Mouse (Mus musculus) telencephalon, adult 2 months (tissue): ENCODE data around the gene Slc5a1.

Source experiments
- DNase-seq: peaks from one replicate; pipeline ENCODE4 v3.0.0-alpha.2; 2011; ENCODE audit warnings: low read depth, low spot score

The Slc5a1 gene

DNA sequence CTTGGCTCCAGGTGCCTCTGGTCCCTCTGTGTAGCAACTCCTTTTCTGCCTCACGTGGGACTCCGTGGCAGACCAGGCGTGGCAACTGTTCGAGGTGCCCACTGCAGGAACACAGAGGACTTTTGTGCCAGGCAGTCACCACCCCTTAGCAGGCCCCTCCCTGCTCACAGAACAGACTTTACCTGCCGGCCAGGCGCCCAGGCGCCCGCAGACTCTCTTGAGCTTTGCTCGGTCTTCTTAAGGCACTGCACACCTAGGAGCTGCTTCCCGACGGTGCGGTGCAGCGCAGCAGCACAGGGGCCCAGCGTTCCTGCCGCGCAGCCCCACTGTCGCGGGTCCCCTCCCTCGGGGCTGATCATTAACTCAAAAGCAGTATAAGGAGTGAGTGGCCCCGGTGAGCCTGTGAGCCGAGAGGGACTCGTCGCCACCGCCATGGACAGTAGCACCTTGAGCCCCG is at the start of gene Slc5a1:
Gene Slc5a1, plus strand, starts transcription at position 195 of the 457 bp plus-strand sequence.
- DNase-seq = no peak

DNA sequence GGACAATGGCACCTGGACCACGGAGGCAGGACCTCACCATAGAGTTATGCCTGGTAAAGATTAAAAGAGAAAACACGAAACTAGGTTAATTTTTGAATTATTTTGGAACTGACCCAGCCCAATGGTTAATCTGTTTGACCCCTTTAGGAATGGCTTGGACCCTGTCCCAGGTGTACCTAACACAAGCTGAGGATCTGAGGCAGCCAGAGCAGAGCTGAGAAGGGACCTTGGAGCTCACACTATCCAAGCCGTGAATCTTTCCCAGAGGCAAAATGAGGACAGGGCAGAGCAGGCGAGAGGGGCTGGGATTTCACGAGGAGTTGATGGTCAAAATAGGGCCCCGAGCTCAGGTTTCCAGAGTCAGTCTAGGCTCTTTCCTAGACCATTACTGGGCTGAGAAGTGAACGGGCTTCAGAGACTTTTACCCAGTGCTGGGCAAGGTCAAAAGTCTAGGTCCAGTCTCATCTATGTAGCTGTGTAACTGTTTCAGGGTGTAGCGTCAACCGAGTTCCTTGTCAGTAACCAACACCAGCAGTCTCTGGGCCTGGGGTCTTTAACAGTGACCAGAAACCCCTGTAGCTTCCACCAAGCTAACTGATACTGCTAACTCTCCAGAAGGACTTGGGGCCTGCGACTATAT is 47.8 kb upstream of the Slc5a1 start:
- no peak for DNase-seq

DNA sequence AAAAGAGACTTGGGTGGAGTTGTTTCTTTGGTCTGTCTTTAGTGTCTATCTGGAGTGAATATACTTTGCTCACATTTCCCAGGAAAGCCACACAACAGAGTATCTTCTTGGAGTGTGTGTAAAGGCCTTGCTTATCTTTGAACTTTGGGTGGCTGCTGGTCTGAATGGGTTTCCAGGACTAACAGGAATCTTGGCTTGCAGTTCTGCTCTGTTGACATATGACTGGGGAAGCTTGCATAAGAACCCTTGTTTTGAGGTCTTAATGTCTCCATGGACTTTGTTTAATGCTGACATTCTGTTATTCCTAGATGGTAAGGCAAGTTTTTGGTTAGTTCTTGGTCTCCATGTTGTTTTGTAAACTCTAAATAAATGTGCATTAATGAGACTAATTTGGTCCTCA is 33.9 kb upstream of the Slc5a1 start:
- DNase-seq = no peak

DNA sequence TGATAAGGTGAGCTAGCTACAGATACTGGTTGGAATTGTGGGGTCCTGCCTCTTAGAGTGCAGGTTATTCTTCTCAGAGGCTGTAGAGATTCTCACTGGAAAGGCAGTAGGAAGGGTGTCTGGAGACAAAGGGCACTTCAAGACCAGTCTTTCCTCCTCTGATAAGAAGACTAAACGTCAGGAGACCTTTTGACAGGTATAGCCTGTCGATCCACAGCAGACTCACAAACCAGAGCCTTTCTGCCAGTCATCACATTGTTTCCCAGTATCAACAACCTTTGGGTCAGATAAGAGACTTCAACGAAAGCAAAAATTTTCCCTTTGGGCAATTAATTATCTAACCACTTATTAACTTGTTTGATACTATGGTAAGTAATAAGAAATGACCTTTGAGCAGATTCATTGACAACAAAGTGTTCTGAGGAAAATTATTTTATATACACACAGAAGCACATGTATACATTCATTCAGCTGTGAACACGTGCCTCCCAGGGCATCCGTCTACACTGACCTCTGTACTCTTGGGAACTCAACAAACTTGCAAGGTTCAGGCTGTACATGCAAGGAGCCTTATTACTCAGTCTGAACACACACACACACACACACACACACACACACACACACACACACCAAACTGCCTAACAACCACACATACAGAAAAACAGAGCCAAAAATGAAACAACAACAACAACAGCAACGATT is 27.4 kb upstream of the Slc5a1 start:
- no peak for DNase-seq

DNA sequence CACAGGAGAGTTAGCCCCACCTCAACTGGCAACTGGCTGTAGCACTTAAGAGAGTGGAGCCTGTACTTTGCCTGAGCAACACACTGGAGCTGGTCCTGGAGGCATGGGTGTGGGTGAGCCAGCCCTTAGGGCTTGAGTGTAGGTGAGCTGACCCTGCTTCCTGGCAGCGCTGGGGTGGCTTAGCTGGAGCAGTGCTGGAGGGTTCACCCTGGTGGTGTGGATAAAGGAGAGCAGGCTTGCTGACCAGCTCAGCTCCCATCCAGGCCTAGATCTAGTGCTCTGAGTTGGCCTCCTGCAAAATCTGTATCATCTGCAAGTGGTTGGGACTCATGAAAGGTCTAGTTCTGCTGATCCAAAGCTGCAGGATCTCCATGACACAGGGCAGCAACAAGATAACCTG is 21.1 kb upstream of the Slc5a1 start:
- no peak for DNase-seq

DNA sequence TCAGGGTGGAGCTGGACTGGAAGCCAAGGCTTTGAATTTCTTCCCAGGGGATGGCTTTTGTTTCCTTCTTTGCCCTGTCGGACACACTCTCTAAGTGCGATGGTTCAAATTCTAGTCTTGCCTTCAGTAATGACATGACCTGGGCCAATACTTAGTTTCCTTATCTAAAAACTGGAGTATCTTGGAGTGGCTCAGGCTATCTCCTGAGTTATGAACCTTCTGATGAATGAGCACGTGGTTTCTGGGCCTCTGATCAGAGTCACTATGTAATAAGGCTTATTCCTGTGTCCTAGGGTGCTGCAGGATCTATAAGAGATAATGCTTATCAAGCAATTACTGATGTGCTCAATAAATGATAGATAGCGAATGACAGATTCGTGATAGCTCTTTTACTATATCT is 19.4 kb upstream of the Slc5a1 start:
- no peak for DNase-seq

DNA sequence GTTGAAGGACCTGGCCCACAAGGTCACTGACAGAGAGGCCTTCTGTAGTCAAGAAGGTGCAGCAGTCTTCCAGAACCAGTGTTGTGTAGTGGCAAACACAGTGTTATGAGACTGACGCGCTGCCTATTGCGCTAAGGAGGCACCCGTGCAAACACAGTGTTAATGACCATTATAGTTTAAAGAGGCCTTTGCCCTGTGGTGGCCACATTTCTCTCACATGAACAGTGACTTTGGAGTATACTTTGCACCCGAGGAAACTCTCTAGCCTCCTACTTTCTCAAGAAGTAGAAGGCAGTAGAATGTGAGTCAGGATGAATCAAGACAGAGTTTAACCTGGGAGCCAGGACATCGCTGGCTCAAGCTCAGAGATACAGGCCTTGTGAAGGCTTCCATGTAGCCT is 12.7 kb upstream of the Slc5a1 start:
- DNase-seq = no peak

DNA sequence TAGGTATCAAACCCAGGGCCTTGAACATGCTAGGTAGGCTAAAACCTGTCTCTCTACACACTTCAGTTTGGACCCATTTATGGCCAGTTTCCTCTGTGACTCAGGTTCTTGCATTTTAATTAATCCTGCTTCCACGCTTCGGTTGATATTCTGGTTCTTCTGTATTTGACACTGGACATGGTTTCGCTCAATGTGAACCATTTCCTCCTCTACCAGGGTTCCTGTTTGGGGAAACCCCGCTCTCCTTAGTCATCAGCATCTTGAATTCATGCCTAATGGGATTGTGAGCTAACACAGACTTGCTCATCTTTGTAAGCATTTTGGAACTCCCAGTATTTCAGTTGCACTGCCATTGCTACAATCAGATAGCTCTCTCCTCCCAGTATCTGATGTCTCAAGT is 8.7 kb upstream of the Slc5a1 start:
- no peak for DNase-seq

DNA sequence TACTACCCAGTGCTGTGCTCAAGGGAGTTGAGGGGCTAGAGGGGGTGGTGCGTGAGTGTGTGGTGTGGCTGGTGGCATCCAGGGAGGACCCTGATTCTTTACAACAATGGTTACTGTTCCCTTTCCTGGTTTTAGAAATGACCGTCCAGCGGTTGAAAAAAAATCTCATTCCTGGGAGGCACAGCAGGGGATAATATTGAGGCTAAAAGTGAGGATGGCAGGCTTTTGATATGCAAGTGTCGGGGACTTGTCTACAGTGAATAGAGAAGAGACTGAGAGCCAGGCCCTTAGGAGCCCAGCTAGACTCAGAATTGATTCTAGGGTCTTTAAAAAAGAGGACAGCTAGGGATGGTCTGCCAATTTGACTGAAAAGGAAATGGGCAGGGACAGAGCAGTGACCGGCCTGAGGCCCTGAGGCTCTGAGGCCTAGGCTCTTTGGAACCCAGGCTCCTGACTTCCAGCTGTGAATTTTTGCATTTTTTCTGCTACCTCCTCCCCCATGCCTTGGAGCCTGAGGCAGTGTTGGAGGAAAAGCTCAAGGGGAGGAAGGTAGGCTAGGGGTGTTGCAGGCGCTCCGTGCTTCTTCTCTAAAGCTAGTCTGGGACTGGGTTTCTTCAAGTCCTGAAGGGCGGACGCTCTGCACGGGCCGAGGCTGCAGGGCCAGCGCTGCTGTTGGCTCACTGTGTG is 1.5 kb upstream of the Slc5a1 start:
- DNase-seq = no peak

DNA sequence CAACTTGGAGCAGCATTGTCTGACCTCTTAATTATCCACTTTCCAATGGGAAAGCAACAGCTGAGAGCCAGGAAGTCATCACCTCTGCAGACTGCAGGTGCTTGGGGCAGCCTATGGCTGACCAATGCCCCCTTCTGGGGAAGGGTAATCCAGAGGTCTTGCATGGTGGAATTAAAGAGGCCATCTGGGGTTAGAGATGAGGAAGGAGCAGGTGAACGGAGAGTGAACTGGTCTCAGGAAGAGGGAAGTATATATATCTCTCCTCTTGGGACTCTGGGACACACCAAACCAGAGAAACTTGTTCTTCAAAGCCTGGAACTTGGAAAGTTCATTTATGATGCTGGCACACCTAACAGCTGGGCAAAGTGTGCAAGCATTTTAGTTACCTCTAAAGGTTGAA is 857 bp downstream of the Slc5a1 start:
- DNase-seq = no peak

DNA sequence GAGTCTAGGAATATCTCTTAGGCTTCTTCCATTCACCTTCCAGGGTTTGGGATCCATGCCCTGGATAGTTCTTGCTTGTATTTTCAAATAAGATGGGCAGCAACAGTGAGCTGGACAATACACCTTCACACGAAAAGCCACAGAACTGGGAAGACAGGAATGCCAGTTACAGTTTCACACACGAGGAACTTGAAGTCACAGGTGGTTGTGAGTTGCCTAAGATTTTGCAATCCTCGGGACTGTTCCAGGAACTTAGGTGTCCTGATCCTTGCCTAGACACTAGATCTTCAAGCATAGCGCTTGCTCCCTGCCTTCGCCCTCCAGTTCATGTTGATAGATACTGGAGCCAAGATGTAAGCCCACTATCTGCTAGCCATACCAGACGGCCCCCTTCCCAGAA is 1.6 kb downstream of the Slc5a1 start:
- DNase-seq = no peak

DNA sequence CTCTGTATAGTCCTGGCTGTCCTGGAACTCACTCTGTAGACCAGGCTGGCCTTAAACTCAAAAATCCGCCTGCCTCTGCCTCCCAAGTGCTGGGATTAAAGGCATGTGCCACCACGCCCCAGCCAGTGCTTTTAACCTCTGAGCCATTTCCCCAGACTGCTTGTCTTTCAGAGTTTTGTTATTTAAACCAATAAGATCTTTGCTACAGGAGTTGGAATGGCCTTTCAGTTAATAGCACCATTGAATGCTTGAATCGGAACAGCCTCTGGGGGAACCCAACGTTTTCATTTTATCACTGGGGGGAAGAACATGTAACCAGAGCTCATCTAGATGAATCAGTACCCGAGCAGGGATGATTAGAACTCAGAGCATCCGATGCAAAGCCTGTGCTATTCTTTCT is 3.0 kb downstream of the Slc5a1 start:
- no peak for DNase-seq

DNA sequence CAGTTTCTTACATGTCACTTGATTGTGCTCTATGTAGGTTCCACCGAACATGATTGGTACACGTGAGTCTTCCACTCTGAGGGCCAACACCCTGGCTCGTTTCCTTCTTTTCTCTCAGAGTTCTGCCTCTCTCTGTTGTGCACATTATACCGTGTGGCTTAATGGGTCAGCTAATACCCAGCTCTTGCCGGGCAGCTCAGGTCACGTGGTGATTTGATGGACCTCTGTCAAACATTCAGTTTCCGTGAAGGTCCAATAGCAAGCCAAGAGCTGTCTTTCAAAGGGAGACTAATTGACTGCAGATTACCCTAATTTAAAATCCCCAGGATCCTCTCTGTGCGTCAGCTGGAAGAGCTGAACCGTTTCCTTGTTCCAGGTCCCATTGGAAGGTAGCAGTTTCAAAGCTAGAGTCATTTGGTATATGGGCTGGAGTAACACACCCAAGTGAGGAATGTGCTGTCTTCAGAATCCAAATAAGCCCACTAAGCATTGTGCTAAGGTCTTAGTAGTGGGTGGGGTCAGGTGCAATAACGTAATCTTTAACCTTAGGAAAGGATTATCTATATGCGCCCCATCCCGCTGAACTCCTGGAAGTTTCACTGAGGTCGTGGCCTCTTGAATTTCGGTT is 3.9 kb downstream of the Slc5a1 start:
- DNase-seq = no peak

DNA sequence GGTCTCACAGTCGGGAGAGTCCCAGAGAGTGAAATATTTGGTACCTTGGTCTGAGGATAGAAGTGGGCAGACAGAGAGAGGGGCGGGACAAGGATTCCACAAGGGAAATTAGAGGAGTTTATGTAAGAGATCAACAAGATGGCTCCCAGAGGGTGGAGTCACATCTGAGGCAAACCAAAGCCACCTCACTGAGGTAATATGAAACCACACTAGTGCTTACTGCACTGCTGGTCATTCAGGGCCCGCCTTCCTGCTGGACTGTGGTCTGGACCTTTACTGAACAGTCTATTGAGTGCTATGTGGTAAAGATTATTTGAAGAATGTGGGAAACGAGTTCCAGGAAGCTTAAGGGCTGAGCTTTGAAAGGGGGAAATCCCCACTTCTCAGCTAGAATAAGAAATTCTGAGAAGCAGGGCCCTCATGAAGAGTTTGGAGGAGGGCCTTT is 17.9 kb downstream of the Slc5a1 start:
- no peak for DNase-seq

DNA sequence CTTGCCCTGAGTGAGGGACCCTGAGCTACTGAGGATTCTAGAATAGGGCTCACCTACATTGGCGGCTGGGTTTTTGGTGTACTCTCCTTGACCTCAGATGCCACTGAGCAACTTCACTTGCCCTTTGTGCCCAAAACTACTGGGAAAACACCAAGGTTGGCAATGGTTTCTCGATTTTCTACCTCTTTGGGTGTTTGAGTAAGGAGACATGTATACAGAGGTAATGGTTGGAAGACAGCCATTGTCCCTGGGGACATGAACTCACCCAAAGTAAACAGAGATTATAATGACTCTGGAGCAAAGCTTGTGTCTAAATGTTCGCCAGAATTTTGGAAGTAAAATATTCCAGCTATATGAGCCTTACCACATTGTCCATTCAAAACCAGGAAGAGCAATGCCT is 19.6 kb downstream of the Slc5a1 start:
- DNase-seq = no peak

DNA sequence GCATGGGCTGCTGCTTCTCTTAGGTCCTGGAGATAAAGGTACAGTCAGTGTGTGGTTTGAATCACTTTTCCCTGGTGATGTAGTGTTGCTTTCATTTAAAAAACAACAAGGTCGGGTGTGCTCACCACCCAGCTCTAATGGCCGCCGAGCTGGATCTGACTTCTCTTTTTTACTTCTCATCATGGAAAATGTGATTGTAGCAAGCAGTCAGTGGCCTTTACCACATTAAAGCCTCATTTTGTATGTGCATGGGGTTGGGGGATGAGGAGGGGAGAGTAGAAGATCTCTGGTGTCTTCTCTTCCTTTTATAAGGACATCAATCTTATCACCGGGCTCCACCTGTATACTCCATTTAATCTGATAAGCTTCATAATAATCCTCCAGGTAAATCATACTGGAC is 21.3 kb downstream of the Slc5a1 start:
- no peak for DNase-seq

DNA sequence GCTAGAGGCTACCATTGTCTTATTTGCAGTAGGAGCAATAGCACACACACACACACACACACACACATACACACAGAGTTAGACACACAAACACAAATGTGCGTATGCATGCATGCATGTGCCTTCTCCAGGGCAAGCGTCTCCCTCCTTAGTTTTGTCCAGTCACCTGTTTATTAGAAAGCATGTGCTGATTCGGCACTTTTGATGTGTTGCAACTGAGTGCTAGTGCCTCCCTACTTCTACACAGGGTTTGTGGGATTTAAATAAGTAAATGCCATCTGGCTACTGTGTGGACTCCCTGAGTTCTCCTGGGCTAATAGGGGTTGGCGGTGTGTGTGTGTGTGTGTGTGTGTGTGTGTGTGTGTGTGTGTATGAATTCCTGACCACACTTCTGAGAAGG is 30.1 kb downstream of the Slc5a1 start:
- no peak for DNase-seq

DNA sequence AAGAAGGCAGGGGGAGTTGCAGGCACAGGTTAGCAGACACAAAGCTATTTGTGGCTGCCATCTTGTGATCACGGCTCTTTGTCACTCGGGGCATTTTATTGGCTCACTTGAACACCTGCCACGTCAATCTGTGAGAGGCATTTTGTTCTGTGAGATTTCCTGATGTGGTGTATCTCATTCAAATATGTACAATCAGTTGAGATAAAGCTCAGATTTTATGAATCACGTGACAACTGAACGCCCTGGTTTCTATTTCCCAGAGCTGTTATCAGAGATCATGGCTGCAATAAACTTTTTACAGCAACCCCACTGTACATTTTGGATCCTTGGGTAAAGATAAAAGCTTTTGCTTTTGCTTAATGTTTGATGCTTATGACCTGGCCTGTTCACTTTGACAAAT is 31.6 kb downstream of the Slc5a1 start:
- no peak for DNase-seq

DNA sequence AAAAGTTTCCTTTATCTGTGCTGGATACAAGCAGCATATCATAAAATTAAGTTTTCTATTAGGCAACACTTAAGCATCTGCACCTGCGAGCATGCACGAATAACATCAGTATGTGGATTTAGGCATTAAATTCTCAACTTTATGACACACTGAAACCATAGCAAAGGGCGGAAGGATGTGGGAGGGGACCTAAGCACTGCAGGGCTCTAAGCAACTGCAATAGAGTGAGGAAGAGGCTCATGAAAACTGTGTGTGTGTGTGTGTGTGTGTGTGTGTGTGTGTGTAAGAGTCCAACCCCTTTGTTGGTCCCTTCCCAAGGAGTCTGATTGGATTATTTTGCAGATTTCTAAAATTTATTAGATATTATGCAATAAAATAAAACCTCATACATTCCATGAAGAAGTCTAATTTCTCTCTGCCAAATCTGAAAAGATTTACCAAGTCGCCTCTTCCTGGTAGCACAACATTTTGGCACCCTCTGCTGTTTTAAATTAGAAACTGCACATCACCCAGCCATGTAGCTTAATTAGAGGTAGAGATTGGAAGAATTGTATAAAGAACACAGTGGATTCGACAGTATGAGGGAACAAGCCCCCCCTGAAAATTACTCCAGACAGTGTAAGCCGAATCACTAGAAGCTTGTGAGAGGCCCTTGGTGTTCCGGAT is 38.9 kb downstream of the Slc5a1 start:
- DNase-seq = peak; percentile 58

DNA sequence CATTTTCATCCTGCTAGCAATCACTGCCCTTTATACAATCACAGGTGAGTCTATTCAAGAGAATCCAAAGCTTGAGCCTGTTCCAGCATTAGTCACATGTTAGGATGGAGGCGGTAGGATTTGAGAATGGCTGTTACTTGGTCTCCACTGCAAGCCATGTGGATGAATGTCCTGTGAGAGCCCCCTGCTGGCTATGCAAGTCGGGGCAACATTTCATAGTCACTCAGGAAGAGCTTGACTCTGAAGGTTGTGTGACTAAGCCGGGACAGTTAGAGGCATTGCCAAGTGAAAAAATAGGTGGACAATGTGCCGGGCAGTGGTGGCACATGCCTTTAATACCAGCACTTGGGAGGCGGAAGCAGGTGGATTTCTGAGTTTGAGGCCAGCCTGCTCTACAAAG is 40.0 kb downstream of the Slc5a1 start:
- no peak for DNase-seq

DNA sequence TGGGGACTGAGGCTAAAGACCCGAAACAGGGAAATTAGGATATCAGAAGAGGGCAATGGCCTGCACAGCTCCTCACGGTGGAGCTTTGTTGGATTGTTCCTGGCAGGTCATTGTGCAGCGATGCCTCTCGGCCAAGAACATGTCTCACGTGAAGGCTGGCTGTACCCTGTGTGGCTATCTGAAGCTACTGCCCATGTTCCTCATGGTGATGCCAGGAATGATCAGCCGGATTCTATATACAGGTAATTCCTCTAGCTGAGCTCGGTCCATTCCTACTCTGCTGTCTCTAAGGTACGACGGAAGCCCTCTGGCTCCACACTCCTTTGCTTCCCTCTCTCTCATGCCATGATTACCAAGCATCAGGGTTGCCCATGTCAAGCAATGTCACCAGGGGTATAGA is 42.8 kb downstream of the Slc5a1 start:
- no peak for DNase-seq

DNA sequence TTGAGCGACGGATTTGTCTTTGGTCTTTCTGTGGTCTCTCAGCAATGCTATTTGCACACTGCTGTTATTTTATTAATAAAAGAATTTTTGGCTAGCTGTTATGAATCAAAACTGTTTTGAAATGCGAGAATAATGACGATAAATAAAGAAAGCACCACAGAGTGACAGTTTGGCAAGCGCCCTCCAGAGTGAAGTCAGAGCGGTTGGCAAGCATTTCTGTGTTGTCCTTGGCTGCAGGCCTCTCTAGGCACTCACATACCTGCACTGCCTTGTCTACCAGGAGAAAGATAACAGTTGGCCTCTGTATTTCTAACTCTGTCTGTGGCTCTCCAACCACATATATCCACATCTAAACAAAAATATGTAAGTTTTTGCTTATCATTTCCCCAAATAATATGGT is 43.7 kb downstream of the Slc5a1 start:
- DNase-seq = no peak
